Mouse (Mus musculus): Measurements from ENCODE around the gene Hus1. TPM values are rescaled to one million over a fixed set of nuclear protein-coding genes. Genes with fewer than 3 reads are reported as not detected.

Hus1 gene
- polyA plus RNA-seq, 1 experiment from 2014 or later: 14.7 TPM

GRCm38 (mm10) chr11:8948871-8949270, 62.1 kb downstream of the Hus1 start:
- H3K9me3 ChIP-seq (replicated peaks; ENCODE audit: low read length): no peaks in the 10 kb centered on the region
- WGBS: 66% methylated on average over 3 of the region's 3 CpGs
- no peak overlapping the region for H3K4me3 ChIP-seq (replicated peaks; ENCODE audit: low read depth, low read length)
- H3K9ac ChIP-seq (ENCODE audit: low read depth, low read length): no peak overlapping the region
- no peak for DNase-seq (ENCODE audit: low spot score)
- no peak overlapping the region for H3K27ac ChIP-seq
- H3K4me2 ChIP-seq (ENCODE audit: low read length): no peak overlapping the region
- H3K4me1 ChIP-seq (replicated peaks; ENCODE audit: insufficient read depth, low read length): no peaks in the 10 kb centered on the region
- no peak for ATAC-seq (replicated peaks; ENCODE audit: low FRiP score, low read depth)
- TF ChIP-seq CTCF (IDR thresholded peaks at IDR 0.05; ENCODE audit: low read depth): no peak
- H3K27me3 ChIP-seq (ENCODE audit: insufficient read depth, low read length): no peaks in the 10 kb centered on the region
- no peaks in the 10 kb centered on the region for H3K36me3 ChIP-seq (ENCODE audit: insufficient read depth, low read length)

DNA sequence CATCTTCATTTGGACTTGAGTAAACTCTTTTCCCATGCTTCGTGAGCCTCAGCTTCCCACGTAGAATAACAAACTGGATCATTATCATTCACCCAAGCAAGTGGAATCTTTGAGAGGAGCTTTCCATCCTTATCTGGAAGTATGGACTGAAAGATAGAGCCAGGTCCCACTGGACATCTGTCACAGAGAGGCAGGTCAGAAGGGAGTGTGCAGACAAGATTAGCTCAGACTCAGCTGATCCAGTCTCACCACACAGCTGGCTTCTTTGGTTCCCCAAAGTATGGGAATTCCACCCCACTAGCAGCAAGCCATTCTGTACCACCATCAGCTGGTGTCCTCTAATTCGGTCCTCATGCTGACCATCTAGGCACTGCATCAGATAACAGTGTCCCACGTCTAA, 66.9 kb downstream of the Hus1 start:
- H3K4me3 ChIP-seq (replicated peaks; ENCODE audit: low read depth, low read length): no peak overlapping the region
- WGBS: 66% methylated on average over 4 of the region's 4 CpGs
- no peaks in the 10 kb centered on the region for H3K9me3 ChIP-seq (replicated peaks; ENCODE audit: low read length)
- H3K27ac ChIP-seq: no peak overlapping the region
- no peak for TF ChIP-seq CTCF (IDR thresholded peaks at IDR 0.05; ENCODE audit: low read depth)
- no peaks in the 10 kb centered on the region for H3K4me1 ChIP-seq (replicated peaks; ENCODE audit: insufficient read depth, low read length)
- H3K27me3 ChIP-seq (ENCODE audit: insufficient read depth, low read length): no peaks in the 10 kb centered on the region
- no peaks in the 10 kb centered on the region for H3K36me3 ChIP-seq (ENCODE audit: insufficient read depth, low read length)
- no peak overlapping the region for H3K9ac ChIP-seq (ENCODE audit: low read depth, low read length)
- ATAC-seq (replicated peaks; ENCODE audit: low FRiP score, low read depth) (no peak), DNase-seq (ENCODE audit: low spot score) (no peak)
- H3K4me2 ChIP-seq (ENCODE audit: low read length): no peak overlapping the region

Other genes with a start within 250 kb of the Hus1 start
- 0.12 and 0.19 TPM in 2 replicates for gene Pkd1l1, start 37.9 kb downstream of the Hus1 start, polyA plus RNA-seq (2015; fragmentation: Nextera tagmentation; extraction: Ambion mirVana)
- 12.5 and 12.7 TPM in 2 replicates for gene Gm11992, start 37.4 kb upstream of the Hus1 start, polyA plus RNA-seq (2015; fragmentation: Nextera tagmentation; extraction: Ambion mirVana)
- gene Sun3, start 37.8 kb upstream of the Hus1 start, polyA plus RNA-seq (2015; fragmentation: Nextera tagmentation; extraction: Ambion mirVana): 1.3 and 1.6 TPM in 2 replicates
- 18.7 and 22.2 TPM in 2 replicates for gene Upp1, start 106.9 kb upstream of the Hus1 start, polyA plus RNA-seq (2015; fragmentation: Nextera tagmentation; extraction: Ambion mirVana)
- gene Abca13, start 180.8 kb upstream of the Hus1 start, polyA plus RNA-seq (2015; fragmentation: Nextera tagmentation; extraction: Ambion mirVana): 1.8 TPM in 2 replicates